Mouse (Mus musculus): Measurements from ENCODE around the gene Gm1123. TPM values are rescaled to one million over a fixed set of nuclear protein-coding genes. Genes with fewer than 3 reads are reported as not detected.

The Gm1123 gene
- total and polyA plus RNA-seq, 3 experiments, result 0.05 TPM; not detected in 2

GRCm38 (mm10) chr9:98979431-98980416 lies 55.8 kb downstream of the Gm1123 start:
- Histone ChIP-seq H3K27me3 (ENCODE audit: insufficient read depth, low read length) (peaks cover 20% of the 10 kb centered on the region), H3K36me3 (replicated peaks) (no peaks in the 10 kb centered on the region), H3K4me1 (ENCODE audit: insufficient read depth, low read depth, low read length) (peaks cover 8% of the 10 kb centered on the region; the same call in 1 of the 2 replicates), H3K9me3 (replicated peaks) (no peaks in the 10 kb centered on the region), H3K4me3 (ENCODE audit: low read depth, low read length) (no peak overlapping the region; the same call in 1 of the 2 replicates)
- ATAC-seq (ENCODE audit: extremely low read depth, insufficient number of reproducible peaks, low FRiP score, poor library complexity, severe bottlenecking), result peak; percentile 79
- no peak for TF ChIP-seq GATA1 (IDR thresholded peaks at IDR 0.05; ENCODE audit: borderline replicate concordance, low read length)
- TF ChIP-seq CTCF (IDR thresholded peaks at IDR 0.05; ENCODE audit: low read depth, low read length), result peak; percentile 78
- no peak for TF ChIP-seq POLR2AphosphoS5 (IDR thresholded peaks at IDR 0.05; ENCODE audit: insufficient replicate concordance, low read depth, low read length)
- DNase-seq (ENCODE audit: low spot score), result peak; percentile 70

GRCm38 (mm10) chr9:98976520-98976919 lies 59.0 kb downstream of the Gm1123 start:
- Histone ChIP-seq H3K4me3 (ENCODE audit: low read depth, low read length) (no peak overlapping the region), H3K9me3 (replicated peaks) (no peaks in the 10 kb centered on the region), H3K27me3 (ENCODE audit: insufficient read depth, low read length) (peaks cover 17% of the 10 kb centered on the region), H3K4me1 (ENCODE audit: insufficient read depth, low read depth, low read length) (peaks cover 8% of the 10 kb centered on the region; the same call in 1 of the 2 replicates), H3K36me3 (replicated peaks) (no peaks in the 10 kb centered on the region)
- DNase-seq (ENCODE audit: low spot score) (no peak), ATAC-seq (ENCODE audit: extremely low read depth, insufficient number of reproducible peaks, low FRiP score, poor library complexity, severe bottlenecking) (no peak)
- TF ChIP-seq POLR2AphosphoS5 (IDR thresholded peaks at IDR 0.05; ENCODE audit: insufficient replicate concordance, low read depth, low read length) (no peak), GATA2 (IDR thresholded peaks at IDR 0.05; ENCODE audit: borderline replicate concordance, low read depth, low read length) (no peak), CTCF (IDR thresholded peaks at IDR 0.05; ENCODE audit: low read depth, low read length) (no peak; the same call in 1 of the 2 replicates), GATA1 (IDR thresholded peaks at IDR 0.05; ENCODE audit: borderline replicate concordance, low read length) (no peak), TAL1 (conservative IDR thresholded peaks at IDR 0.05; ENCODE audit: low read depth, low read length) (no peak)

DNA sequence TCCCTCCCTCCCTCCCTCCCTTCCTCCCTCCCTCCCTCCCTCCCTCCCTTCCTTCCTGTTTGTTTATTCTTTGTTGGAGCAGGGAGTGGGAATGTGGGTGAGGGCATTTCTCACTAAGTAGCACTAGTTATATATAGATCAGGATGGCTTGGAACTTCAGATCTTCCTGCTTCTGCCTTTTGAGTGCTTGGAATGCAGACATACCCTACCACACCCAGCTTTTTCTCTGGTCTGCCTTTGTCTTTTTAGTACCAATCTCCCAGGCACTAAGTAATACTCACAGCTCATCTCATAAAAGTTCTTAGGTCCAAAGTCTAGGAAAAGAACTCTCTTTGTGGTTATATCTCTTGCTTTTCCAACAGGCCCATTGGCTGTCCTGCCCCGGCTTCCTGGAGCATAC lies 59.4 kb downstream of the Gm1123 start:
- Histone ChIP-seq H3K9me3 (replicated peaks) (no peaks in the 10 kb centered on the region), H3K4me3 (ENCODE audit: low read depth, low read length) (no peak overlapping the region), H3K27me3 (ENCODE audit: insufficient read depth, low read length) (peaks cover 17% of the 10 kb centered on the region), H3K36me3 (replicated peaks) (no peaks in the 10 kb centered on the region), H3K4me1 (ENCODE audit: insufficient read depth, low read depth, low read length) (peaks cover 8% of the 10 kb centered on the region; the same call in 1 of the 2 replicates)
- no peak for DNase-seq (ENCODE audit: low spot score)
- no peak for ATAC-seq (ENCODE audit: extremely low read depth, insufficient number of reproducible peaks, low FRiP score, poor library complexity, severe bottlenecking)
- TF ChIP-seq GATA2 (IDR thresholded peaks at IDR 0.05; ENCODE audit: borderline replicate concordance, low read depth, low read length), result no peak
- TF ChIP-seq GATA1 (IDR thresholded peaks at IDR 0.05; ENCODE audit: borderline replicate concordance, low read length), result no peak
- TF ChIP-seq POLR2AphosphoS5 (IDR thresholded peaks at IDR 0.05; ENCODE audit: insufficient replicate concordance, low read depth, low read length), result no peak
- no peak for TF ChIP-seq CTCF (IDR thresholded peaks at IDR 0.05; ENCODE audit: low read depth, low read length)
- TF ChIP-seq TAL1 (conservative IDR thresholded peaks at IDR 0.05; ENCODE audit: low read depth, low read length), result no peak

- TF ChIP-seq TAL1 (conservative IDR thresholded peaks at IDR 0.05; ENCODE audit: low read depth, low read length), result no peak
- TF ChIP-seq POLR2AphosphoS5 (IDR thresholded peaks at IDR 0.05; ENCODE audit: insufficient replicate concordance, low read depth, low read length), result no peak
- no peak for TF ChIP-seq GATA2 (IDR thresholded peaks at IDR 0.05; ENCODE audit: borderline replicate concordance, low read depth, low read length)
- no peak for TF ChIP-seq GATA1 (IDR thresholded peaks at IDR 0.05; ENCODE audit: borderline replicate concordance, low read length)
- TF ChIP-seq CTCF (IDR thresholded peaks at IDR 0.05; ENCODE audit: low read depth, low read length), result no peak
- ATAC-seq (ENCODE audit: extremely low read depth, insufficient number of reproducible peaks, low FRiP score, poor library complexity, severe bottlenecking) (no peak), DNase-seq (ENCODE audit: low spot score) (no peak)
- H3K4me3 ChIP-seq (ENCODE audit: low read depth, low read length), result no peak overlapping the region
- H3K4me1 ChIP-seq (ENCODE audit: insufficient read depth, low read depth, low read length), result peaks cover 7% of the 10 kb centered on the region; the same call in 1 of the 2 replicates
- peaks cover 2% of the 10 kb centered on the region; the same call in 1 of the 2 replicates for H3K9me3 ChIP-seq (replicated peaks)
- peaks cover 17% of the 10 kb centered on the region for H3K27me3 ChIP-seq (ENCODE audit: insufficient read depth, low read length)
- H3K36me3 ChIP-seq (replicated peaks), result no peaks in the 10 kb centered on the region
These were observed 60.6 kb downstream of the Gm1123 start for GRCm38 (mm10) chr9:98974898-98975297.

DNA sequence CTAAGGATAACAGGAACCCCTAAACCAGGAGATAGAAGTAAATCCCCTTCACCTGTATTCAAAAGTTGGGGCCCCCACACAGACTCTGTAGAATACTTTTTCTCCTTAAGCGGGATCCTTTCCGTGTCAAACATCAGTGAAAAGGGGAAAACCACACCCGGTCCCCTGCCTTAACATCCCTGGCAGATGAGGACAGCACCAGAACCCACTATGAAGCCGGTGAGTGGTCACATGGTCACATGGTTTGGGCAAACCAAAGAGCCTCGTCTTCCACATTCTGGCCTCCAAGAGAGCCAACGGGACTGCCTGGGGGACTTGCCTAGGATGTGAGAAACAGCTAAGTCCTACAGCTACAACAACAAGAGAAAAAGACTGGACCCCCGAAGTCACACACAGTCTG lies 62.0 kb downstream of the Gm1123 start:
- ATAC-seq (ENCODE audit: extremely low read depth, insufficient number of reproducible peaks, low FRiP score, poor library complexity, severe bottlenecking) (no peak), DNase-seq (ENCODE audit: low spot score) (no peak)
- Histone ChIP-seq H3K36me3 (replicated peaks) (no peaks in the 10 kb centered on the region), H3K4me3 (ENCODE audit: low read depth, low read length) (no peak overlapping the region), H3K27me3 (ENCODE audit: insufficient read depth, low read length) (peaks cover 17% of the 10 kb centered on the region), H3K9me3 (replicated peaks) (peaks cover 2% of the 10 kb centered on the region; the same call in 1 of the 2 replicates), H3K4me1 (ENCODE audit: insufficient read depth, low read depth, low read length) (no peaks in the 10 kb centered on the region)
- TF ChIP-seq GATA2 (IDR thresholded peaks at IDR 0.05; ENCODE audit: borderline replicate concordance, low read depth, low read length), result no peak
- no peak for TF ChIP-seq CTCF (IDR thresholded peaks at IDR 0.05; ENCODE audit: low read depth, low read length)
- TF ChIP-seq POLR2AphosphoS5 (IDR thresholded peaks at IDR 0.05; ENCODE audit: insufficient replicate concordance, low read depth, low read length), result no peak
- TF ChIP-seq GATA1 (IDR thresholded peaks at IDR 0.05; ENCODE audit: borderline replicate concordance, low read length), result no peak
- no peak for TF ChIP-seq TAL1 (conservative IDR thresholded peaks at IDR 0.05; ENCODE audit: low read depth, low read length)

DNA sequence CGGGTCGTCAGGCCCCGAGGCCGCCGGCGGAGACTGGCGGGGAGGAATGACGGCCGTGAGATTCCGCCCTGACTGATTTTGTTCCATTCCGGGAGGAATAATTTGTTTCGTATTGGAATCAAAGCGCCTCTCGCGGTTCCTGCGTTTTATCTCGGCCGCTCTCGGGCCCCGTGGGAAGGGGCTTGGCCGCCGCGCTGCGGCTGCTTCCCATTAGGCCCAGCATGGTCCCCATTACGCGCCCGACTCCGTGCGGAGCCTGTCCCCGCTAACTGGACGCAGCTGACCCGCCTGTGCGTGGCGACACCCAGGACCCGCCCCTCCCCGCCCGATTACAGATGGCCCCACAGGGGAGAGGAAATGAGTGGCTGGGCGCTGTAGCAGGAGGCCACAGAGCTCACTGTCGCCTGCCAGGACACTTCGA lies 62.4 kb downstream of the Gm1123 start:
- TF ChIP-seq GATA2 (IDR thresholded peaks at IDR 0.05; ENCODE audit: borderline replicate concordance, low read depth, low read length), result no peak
- no peak for TF ChIP-seq TAL1 (conservative IDR thresholded peaks at IDR 0.05; ENCODE audit: low read depth, low read length)
- no peak for TF ChIP-seq GATA1 (IDR thresholded peaks at IDR 0.05; ENCODE audit: borderline replicate concordance, low read length)
- Histone ChIP-seq H3K36me3 (replicated peaks) (no peaks in the 10 kb centered on the region), H3K4me3 (ENCODE audit: low read depth, low read length) (no peak overlapping the region), H3K9me3 (replicated peaks) (peaks cover 4% of the 10 kb centered on the region), H3K27me3 (ENCODE audit: insufficient read depth, low read length) (peaks cover 17% of the 10 kb centered on the region), H3K4me1 (ENCODE audit: insufficient read depth, low read depth, low read length) (no peaks in the 10 kb centered on the region)
- ATAC-seq (ENCODE audit: extremely low read depth, insufficient number of reproducible peaks, low FRiP score, poor library complexity, severe bottlenecking) (no peak), DNase-seq (ENCODE audit: low spot score) (no peak)
